Mouse (Mus musculus) testis, postnatal 14 days (tissue): ENCODE data around the gene Saal1.
"Not testable (repeated sequence)": the region's sequence is repeated elsewhere in the genome, so short reads cannot be mapped to it uniquely, and the experiment has no call there.

Experiments used
- DNase-seq: peaks from one replicate; pipeline ENCODE4 v3.0.0; 2021; ENCODE audit warnings: low spot score

The Saal1 gene

GRCm38 (mm10) chr7:46710390-46710844, at the start of gene Saal1:
Gene Saal1 (minus strand): TSS chr7:46710680.
- DNase-seq: peak; percentile 87

DNA sequence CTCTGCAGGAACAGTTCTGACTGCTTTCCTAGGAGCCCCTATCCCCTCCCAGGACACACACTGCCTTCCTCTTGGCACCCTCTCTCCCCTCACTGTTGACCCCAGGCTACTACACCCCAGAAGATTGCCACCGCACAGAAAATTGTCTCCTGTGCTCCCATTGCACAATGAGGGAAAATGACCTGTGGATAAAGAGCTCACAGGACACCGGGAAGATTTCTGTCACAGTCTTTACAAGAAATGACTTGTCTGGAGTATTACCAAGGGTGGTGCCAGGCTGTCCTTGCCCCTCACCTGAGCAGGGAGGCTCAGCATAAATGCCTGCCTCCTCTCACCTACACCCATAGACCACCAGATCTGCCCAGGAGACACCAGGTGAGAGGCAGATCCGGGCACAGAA, 41.0 kb upstream of the Saal1 start, which contains the start of gene Saa2:
Gene Saa2, plus strand, starts transcription at position 301 of the 400 bp plus-strand sequence.
- no peak for DNase-seq

DNA sequence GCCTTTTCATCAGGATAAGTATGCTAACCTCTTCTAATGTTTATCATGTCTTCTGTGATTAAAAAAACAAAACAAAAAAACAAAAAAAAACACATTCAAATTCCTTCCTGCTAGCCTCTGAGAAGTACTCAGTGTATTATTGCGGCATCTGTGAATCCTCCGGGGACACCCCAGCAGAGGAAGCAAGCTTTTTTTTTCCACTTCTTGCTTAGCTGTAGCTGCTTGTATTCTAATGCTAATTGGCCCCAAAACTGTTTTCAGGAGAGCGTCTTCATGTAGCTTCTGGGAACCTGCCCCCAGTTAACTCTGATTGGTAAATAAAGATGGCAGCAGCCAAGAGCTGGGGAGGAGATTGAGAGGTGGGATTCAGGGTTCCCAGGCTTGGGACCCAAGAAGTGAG, 38.0 kb upstream of the Saal1 start:
- no peak for DNase-seq

GRCm38 (mm10) chr7:46746381-46746780, 35.9 kb upstream of the Saal1 start:
- no peak for DNase-seq

GRCm38 (mm10) chr7:46745816-46746215, 35.3 kb upstream of the Saal1 start:
- no peak for DNase-seq

DNA sequence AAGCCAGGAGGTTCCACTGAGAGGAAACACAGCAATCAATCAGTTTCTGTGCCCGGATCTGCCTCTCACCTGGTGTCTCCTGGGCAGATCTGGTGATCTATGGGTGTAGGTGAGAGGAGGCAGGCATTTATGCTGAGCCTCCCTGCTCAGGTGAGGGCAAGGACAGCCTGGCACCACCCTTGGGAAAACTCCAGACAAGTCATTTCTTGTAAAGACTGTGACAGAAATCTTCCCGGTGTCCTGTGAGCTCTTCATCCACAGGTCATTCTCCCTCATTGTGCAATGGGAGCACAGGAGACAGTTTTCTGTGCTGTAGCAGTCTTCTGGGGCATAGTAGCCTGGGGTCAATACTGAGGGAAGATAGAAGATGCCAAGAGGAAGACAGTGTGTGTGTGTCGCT, 32.4 kb upstream of the Saal1 start, which contains the start of gene Saa1:
Gene Saa1, minus strand, starts transcription at position 101 of the 400 bp plus-strand sequence.
- DNase-seq: not testable (repeated sequence)

DNA sequence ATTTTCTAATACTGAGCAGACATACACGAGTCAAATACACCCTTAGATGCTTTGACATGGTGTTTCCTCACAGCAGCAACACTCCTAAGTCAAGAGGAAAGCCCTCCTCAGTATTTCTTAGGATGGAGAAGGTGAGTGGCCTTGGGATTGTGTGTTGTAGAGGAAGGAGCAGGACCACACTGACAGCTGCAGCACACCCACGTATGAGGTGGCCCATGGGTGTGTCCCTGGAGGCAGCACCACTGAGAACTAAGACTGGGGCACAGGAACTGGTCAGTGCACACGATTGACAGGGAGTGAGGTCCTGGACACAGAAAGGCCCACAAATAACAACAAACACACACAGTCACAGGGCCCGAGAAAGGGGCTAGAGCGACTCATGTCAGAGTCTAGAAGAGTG, 29.6 kb upstream of the Saal1 start:
- DNase-seq: not testable (repeated sequence)

DNA sequence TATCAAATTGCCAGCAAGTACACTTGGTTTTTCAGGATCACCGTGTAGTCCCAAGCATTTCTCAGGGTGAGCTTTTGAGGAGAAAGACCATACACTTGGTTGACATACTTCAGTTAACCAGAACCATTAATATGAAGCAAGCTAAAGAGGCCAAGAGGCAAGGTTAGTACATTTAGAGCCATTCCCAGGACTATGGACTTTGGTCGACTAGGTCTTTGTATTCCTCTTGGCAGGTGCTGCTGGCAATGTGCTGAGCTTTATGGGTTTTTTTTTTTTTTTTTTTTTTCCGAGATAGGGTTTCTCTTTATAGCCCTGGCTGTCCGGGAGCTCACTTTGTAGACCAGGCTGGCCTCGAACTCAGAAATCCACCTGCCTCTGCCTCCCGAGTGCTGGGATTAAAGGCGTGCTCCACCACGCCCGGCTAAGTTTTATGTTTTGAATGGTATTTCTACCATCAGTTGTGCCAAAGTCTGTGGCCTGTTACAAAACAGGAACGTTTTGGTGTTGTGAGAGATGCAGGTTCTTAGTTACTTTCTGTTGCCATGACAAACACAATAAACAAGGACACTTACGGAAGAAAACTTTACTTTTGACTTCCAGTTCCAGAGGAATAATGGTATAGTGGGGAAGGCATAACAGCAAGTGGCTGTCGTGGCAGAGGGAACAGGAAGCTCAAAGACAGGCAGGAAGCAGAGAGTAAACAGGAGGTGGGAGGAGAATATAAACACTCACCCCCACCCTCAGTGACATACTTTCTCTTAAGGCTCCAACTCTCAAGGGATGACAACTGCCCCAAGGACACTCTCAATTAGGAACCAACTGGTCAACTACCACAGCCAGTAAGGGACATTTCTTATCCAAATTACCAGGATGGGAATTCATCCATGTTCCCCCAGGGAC, 28.3 kb upstream of the Saal1 start:
- DNase-seq: no peak

GRCm38 (mm10) chr7:46734983-46735382, 24.5 kb upstream of the Saal1 start:
- DNase-seq: no peak

DNA sequence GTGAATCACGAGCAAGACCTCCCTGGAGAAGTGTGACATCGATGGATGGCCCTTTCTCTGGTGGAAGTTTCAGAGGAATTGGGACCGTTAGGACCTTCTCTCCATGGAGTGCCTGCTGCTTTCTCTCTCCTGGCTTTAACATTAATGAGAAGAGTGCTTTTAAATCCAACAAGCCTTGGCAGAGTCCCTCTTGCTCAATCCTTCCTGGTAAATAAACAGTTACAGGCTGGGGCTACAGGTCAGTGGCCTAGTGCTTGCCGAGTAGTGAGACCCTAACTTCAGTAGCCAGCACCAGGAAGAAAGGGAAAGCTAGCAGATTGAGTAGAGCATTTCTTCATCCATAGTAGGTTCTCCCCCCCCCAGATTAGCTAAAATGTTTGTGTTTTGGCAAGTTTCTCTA, 22.0 kb upstream of the Saal1 start, which contains the start of gene Saa4:
Gene Saa4, minus strand, starts transcription at position 146 of the 400 bp plus-strand sequence.
- no peak for DNase-seq

- no peak for DNase-seq
Measured at GRCm38 (mm10) chr7:46727584-46727983, 17.1 kb upstream of the Saal1 start.

GRCm38 (mm10) chr7:46724396-46724795, 13.9 kb upstream of the Saal1 start:
- DNase-seq: no peak

DNA sequence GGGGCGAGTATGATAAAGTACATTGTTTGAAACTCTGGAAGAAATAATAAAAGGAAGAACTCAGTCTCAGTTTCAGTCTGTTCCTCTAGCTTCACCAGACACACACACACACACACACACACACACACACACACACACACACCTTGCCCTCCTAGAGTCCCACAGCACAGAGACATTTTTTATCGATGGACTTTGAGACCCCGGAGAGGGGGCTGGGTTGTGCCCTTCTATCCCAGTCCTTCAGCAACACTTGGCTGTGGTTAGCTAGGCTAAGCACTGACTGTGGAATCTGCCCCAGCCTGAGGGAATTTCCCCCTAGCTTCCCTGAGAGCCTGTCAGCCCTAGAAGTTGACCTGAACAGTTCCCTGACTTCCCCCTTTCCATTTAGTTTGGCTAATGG, 13.4 kb upstream of the Saal1 start:
- no peak for DNase-seq

- no peak for DNase-seq
Measured at GRCm38 (mm10) chr7:46723354-46723753, 12.9 kb upstream of the Saal1 start.

DNA sequence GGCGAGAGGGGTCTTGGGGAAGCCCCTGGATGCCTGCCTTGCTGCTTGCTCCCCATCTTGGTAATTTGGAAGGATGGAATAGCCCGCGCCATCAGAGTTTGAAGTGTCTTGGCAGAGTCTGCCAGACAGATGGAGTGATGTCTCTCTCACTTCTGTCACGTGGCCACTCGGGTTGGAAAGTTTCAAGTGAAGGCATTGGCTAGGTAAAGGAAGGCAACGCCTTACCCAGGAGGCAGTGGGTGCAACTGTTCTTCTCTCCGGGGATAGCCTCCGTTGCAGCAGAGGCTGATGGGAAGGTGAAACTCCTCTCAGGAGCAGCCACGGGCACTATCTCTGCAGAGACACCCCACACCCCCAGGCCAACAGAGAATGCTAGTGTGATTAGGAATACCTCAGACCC, 10.0 kb upstream of the Saal1 start:
- no peak for DNase-seq

DNA sequence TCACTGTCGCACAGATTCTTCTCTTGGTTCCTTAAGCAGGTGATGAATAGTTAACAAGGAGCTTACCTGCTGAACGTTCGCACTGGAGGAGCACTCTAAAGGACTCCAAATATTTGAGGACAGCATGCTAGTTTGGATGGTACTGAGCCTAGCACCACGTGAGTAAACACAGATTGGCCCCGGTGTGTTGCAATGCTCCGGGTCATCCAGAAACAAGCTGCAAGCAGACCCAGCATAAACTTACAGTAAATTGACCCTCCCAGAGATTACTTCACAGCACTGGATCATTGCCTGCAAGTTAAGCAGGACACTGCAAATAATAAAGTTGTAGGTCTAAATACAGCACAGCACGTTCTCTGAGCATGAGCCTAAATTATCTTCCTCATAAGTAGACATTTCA, 9.0 kb upstream of the Saal1 start:
- DNase-seq: peak; percentile 21

- no peak for DNase-seq
Measured at GRCm38 (mm10) chr7:46718591-46719270, 8.3 kb upstream of the Saal1 start.

- no peak for DNase-seq
Measured at GRCm38 (mm10) chr7:46716897-46717296, 6.4 kb upstream of the Saal1 start.

DNA sequence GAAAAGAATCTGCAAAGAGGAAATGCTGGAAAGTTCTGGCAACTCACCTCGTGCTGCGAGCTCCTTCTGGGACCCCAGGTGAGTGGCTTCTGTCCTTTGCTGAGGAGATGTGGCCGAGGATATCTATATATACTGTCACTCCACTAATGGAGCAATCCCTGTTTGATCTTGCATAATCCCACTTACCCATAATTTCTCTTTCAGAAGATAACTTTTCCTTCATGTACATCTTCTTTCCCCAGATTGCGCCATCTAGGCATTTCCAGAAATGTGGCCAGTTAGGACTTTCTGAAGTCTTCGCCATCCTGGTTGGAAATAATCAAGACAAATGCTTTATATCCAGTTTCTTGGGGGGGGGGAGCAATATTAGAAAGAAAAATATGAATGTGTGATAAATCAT, 5.1 kb upstream of the Saal1 start, which contains the start of gene Saa3:
Gene Saa3, minus strand, starts transcription at position 101 of the 400 bp plus-strand sequence.
- DNase-seq: no peak

GRCm38 (mm10) chr7:46714518-46714917, 4.0 kb upstream of the Saal1 start:
- peak; percentile 39 for DNase-seq

DNA sequence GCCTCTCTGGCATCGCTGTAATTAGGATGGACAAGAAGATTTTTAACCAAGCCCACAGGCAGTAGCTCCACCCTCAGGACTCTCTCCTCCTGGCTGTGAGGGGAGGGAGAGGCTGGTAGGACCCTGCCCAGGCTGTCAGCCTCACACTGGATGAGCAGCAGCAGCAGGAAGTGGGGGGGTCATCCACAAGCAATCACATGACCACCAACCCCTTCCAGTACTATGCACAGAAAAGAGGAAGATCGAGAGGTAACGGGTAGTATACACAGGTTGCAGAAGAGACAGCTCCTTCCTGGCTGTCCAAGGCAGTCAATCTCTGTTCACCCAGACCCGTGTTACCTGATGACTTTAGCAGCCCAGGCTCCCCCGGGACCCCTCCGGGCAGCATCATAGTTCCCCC, 1.8 kb upstream of the Saal1 start:
- DNase-seq: no peak

GRCm38 (mm10) chr7:46700521-46701025, 9.9 kb downstream of the Saal1 start:
- DNase-seq: no peak

GRCm38 (mm10) chr7:46696754-46697153, 13.7 kb downstream of the Saal1 start:
- no peak for DNase-seq
